Mouse (Mus musculus) testis, adult 2 months (tissue): ENCODE results near the gene Alad. TPM values are rescaled to one million over a fixed set of nuclear protein-coding genes. Genes with fewer than 3 reads are reported as not detected.
A peak's percentile ranks its signal among the peaks of the same experiment; 100 is the strongest.

Experiments used
- H3K27ac ChIP-seq: fragments of 200-500 bp; 2 replicates; pipeline ENCODE4 v1.5.1; 2012; ENCODE audit warnings: low read depth, low read length; ENCODE audit not compliant: control insufficient read depth, insufficient read depth
- H3K27me3 ChIP-seq: fragments of 200-500 bp; 2 replicates; pipeline ENCODE4 v1.6.1; 2012; ENCODE audit warnings: mild to moderate bottlenecking, low read length, moderate library complexity; ENCODE audit not compliant: control insufficient read depth, insufficient read depth
- H3K36me3 ChIP-seq: fragments of 200-500 bp; 2 replicates; pipeline ENCODE4 v1.6.1; 2012; ENCODE audit warnings: mild to moderate bottlenecking, low read length; ENCODE audit not compliant: control insufficient read depth, insufficient read depth
- H3K4me1 ChIP-seq: fragments of 200-500 bp; 2 replicates; pipeline ENCODE4 v1.6.1; 2012; ENCODE audit warnings: low read length; ENCODE audit not compliant: control insufficient read depth, insufficient read depth
- H3K4me3 ChIP-seq: fragments of 200-500 bp; 2 replicates; pipeline ENCODE4 v1.5.1; 2012; ENCODE audit warnings: low read depth, mild to moderate bottlenecking, low read length, moderate library complexity, mixed read lengths; ENCODE audit not compliant: control insufficient read depth
- CTCF ChIP-seq: fragments of 200-500 bp; IDR thresholded peaks from 2 replicates; pipeline ENCODE4 v1.5.1; 2012; ENCODE audit warnings: low read depth, mild to moderate bottlenecking, inconsistent platforms, low read length, moderate library complexity; ENCODE audit not compliant: control insufficient read depth, insufficient read depth, insufficient replicate concordance
- POLR2A ChIP-seq: fragments of 200-500 bp; IDR thresholded peaks from 2 replicates; pipeline ENCODE4 v1.6.1; 2012; ENCODE audit warnings: low read depth, mild to moderate bottlenecking, inconsistent platforms, low read length, moderate library complexity; ENCODE audit not compliant: control insufficient read depth
- polyA plus RNA-seq: library from polyadenylated mRNA; depleted of rRNA; stranded (reverse); fragments of >200 nt; gene quantifications from 2 replicates; pipeline ENCODE4 v1.2.3, GENCODE M21; 2012

The Alad gene
- polyA plus RNA-seq, 1 experiment, result 57.5 TPM

DNA sequence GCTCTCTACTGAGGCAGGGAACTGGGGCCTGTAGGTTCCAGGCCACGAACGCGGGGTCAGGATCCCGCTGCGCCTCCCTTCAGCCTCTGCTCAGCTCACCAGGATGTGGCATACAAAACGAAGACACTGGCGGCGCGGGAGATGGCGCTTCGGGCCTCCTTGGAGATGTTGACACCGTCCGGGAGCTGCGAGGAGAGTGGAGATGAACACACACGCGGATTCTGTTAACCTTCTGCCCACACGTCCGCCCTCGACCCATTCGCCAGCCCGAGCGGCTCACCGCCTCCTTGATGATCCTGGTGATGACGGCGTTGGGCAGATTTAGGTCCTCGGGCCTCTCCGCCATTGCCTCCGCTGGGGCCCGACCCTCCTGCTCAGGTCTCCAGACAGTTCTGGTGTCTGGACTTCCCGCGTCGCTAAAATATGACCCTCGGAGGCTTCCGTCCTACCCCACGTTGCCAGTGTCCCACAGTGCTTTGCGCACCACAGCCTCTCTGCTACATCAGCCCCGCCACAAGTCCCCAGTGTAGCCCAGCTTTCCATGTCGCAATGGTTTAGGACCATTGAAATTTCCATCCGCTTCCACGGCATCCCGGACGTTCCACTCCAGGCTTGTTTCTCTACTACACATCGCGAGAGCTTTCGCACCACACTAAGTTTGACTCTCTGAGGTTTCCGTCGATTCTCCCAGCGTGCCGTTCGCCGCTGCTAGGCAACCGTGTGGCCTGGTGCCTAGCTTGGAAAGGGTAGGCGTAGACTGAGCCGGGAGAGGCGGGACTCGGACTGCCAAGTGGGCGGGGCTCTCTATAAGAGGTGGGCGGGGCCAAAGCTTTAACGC lies 5.2 kb upstream of the Alad start, which contains the start of the genes Pole3 and 4933430I17Rik:
Pole3 (minus strand) TSS at position 418 of the 838 bp plus-strand sequence.
4933430I17Rik (plus strand) TSS at position 719 of the 838 bp plus-strand sequence.
- Histone ChIP-seq H3K4me1 (peaks cover 4% of the 10 kb centered on the region), H3K4me3 (peak within 1 kb of the TSS; percentile 98), H3K27ac (peak within 1 kb of the TSS; percentile 100), H3K27me3 (no peaks in the 10 kb centered on the region), H3K36me3 (no peaks in the 10 kb centered on the region)
- TF ChIP-seq CTCF (no peak), POLR2A (peak; percentile 58)

DNA sequence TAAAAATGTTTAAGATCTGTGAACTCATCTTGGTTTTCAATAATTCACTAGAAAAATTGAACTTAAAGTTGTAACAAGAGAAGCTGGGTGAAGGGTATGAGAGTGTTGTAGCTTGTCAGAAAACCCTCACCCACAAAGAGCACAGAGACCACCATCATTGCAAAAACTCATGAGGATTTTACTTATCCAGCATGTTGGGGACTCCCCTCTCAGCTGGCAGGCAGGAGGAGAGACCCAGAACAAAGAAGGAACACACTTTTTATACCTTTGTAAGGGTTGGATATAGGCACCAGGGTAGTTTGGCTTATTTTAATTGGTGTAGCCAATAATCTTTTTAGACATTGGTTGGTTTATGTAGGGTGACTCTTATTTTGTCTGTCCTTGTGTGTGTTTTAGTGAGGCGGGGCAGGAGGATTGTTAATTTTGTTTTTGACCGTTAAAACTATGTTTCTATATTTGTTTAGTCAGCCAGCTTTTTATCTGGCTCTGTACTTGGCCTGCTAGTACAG lies 1.2 kb upstream of the Alad start:
- Histone ChIP-seq H3K27ac (no peak overlapping the region), H3K4me3 (no peak overlapping the region), H3K36me3 (no peaks in the 10 kb centered on the region), H3K27me3 (no peaks in the 10 kb centered on the region), H3K4me1 (peaks cover 9% of the 10 kb centered on the region)
- no peak for TF ChIP-seq CTCF
- no peak for TF ChIP-seq POLR2A

DNA sequence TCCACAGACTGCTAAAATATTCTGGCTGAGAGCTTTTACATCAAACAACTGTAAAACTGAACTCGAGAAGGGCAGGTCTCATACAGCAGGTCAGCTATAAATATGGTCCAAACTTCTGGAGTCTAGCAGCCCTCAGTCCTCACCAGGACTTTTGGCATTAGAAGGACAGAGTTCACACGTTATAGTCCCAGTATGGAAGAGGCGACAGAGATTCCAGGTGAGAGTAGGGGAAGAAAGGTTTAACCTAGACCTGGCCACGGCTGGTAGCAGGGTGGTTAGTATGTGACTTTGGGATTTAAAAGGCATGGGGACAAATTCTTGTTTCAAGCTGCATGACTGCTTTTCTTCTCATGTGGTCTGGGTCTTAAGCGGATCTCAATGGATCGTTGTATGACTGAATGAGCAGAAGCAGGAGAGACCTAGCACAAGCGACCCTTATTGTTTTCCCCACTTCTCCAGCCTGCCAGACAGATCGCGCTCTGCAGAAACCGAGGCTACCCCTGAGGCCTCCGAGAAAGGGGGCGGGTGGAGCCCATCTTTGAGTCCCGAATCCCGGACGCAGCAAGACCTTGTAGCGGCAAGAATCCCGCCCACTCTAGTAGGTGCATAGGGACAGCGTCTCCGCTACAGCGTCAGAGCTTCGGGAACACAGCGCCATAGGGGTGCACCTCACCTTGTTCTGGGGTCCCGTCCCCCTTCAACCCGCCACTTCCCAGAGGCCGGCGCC lies 433 bp downstream of the Alad start:
- no peak for TF ChIP-seq CTCF
- Histone ChIP-seq H3K27ac (peak overlapping the region; percentile 80), H3K27me3 (no peaks in the 10 kb centered on the region), H3K36me3 (no peaks in the 10 kb centered on the region), H3K4me1 (peaks cover 7% of the 10 kb centered on the region), H3K4me3 (peak overlapping the region; percentile 91)

DNA sequence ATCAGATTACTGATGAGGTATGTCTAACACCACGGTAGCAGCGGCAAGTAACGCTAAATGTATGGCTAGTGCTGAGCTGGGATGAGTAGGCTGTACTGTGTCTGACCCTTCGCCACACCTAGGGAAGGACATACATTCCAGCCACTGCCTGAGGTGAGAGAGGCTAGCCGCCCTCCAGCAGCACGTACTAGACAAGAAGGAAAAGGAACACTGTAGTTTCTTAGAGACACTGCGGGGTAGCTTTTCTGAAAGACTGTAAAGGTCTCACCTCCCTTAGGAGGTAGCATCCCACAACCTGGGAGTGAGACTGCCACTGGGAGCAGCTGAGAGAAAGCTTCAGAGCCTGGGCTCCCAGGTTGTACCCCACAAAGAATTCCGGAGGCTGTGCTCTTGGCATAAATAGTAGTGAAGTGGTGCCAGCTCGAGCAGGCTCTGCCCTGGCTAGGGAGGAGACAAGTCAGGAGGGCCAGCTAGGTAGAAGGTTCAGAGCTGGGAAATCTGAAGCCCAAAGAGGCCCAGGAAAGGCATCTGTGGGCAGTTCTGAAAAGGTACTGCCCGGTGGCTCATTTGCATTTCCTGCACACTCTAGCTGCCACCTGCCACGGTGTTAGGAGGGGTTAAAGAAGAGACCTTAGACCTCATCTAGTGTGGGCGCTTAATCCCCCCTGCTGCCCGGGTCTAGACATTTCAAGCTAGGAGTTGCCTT lies 1.1 kb downstream of the Alad start:
- TF ChIP-seq CTCF, result no peak
- TF ChIP-seq POLR2A, result no peak
- peaks cover 6% of the 10 kb centered on the region for H3K4me1 ChIP-seq
- H3K4me3 ChIP-seq, result peak overlapping the region; percentile 19
- H3K27me3 ChIP-seq, result no peaks in the 10 kb centered on the region
- peak overlapping the region; percentile 29 for H3K27ac ChIP-seq
- H3K36me3 ChIP-seq, result no peaks in the 10 kb centered on the region

DNA sequence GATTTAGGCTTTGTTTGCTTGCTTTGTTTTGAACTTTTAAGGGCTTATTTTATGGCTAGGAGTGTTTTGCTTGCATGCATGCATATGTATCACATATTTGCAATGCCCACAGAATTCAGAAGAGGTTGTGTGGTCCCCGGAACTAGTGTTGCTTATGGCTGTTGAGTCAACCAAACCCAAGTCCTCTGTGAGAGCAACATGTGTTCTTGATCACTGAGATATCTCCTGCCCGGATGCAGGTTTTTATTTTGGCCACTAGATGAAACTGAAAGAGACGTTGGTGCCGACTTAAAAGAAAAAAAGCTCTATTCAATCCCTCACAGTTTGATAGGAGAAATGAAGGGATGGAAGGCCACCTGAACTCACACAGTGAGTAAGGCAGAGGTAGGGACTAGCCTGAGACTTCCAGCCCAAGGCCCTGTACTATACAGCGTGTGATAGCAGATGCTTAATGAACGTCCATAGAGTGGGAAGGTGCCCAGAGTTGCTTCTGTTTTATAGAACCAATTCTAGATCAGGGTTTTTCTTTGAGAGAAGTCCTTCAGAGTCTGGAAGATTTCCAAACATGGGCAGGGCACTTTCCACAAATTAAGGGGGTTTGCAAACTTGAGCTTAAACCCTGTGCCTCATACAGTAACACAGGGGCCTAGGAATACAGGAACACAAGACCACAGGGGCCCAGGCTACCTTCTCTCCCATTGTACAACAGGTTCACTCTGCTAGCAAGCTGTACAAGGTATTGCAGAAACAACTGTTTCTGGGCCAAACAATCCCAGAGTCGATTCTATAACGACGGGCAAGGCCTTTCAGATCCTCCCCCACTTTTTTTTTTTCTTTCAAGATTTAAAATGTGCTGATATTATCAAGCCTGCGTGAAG lies 1.9 kb downstream of the Alad start:
- Histone ChIP-seq H3K4me1 (peaks cover 6% of the 10 kb centered on the region), H3K27me3 (no peaks in the 10 kb centered on the region), H3K4me3 (no peak overlapping the region; the same call in 1 of the 2 replicates), H3K27ac (peak overlapping the region; percentile 29), H3K36me3 (no peaks in the 10 kb centered on the region)
- TF ChIP-seq POLR2A (no peak), CTCF (no peak)

DNA sequence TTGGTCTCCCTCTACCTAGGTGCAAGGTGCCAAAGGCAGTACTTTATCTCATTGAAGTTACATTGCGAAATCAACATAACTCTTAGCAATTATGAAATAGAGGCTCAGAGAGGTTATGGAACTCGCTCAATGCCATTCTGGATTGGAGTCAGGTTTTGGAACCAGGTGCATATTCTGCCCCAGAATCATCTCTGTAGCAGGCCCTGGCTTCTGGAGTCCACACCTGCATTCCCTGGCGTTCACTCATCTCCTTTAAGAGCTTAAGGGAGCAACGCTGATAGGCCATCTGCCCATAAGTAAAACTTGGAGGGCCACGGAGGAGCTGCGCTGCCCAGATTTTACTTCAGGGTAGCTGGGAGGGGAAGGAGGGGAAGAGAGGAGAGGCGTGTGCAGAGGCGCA lies 2.7 kb downstream of the Alad start:
- Histone ChIP-seq H3K27me3 (no peaks in the 10 kb centered on the region), H3K4me3 (no peak overlapping the region), H3K36me3 (no peaks in the 10 kb centered on the region), H3K4me1 (peaks cover 6% of the 10 kb centered on the region), H3K27ac (no peak overlapping the region)
- TF ChIP-seq CTCF, result no peak
- TF ChIP-seq POLR2A, result no peak

DNA sequence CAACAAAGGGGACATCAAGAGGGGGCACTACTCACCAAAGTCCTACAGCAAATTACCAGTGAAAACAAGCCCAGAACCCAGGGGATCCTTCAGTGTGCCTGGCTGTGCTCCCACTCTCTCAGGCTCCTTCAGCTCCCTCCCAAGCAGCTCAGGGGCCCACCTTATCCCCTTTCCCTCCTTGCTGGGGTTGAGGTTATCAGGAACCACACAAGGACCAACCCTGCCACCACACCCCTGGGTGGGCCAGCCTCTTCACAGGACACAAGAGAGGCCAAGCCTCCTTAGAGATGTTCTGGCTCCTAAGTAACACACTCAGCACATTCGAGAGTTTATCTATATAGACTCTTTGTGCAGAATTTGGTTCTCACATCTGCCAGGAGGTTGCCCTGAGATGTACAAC lies 3.1 kb downstream of the Alad start:
- no peak for TF ChIP-seq CTCF
- no peak for TF ChIP-seq POLR2A
- peak overlapping the region; percentile 50; the same call in 1 of the 2 replicates for H3K27ac ChIP-seq
- H3K36me3 ChIP-seq, result no peaks in the 10 kb centered on the region
- H3K27me3 ChIP-seq, result no peaks in the 10 kb centered on the region
- no peak overlapping the region for H3K4me3 ChIP-seq
- H3K4me1 ChIP-seq, result peaks cover 6% of the 10 kb centered on the region
